Mouse (Mus musculus) Patski (cell line): ENCODE results near the gene Plcd3. TPM values are rescaled to one million over a fixed set of nuclear protein-coding genes. Genes with fewer than 3 reads are reported as not detected.
A peak's percentile ranks its signal among the peaks of the same experiment; 100 is the strongest.

Experiments
- ATAC-seq: fragments of 100-300 bp; one replicate; pipeline ENCODE4 v1.8.0; 2021
- CTCF ChIA-PET: fragments of 350-600 bp; sonication (Branson Sonifier 250); formaldehyde crosslinking; loops from one replicate; lab custom pipeline; 2022; ENCODE audit warnings: inconsistent platforms; lab: Charles Lee
- POLR2A ChIA-PET: fragments of 350-600 bp; sonication (Branson Sonifier 250); formaldehyde crosslinking; loops from one replicate; lab custom pipeline; 2022; ENCODE audit warnings: antibody characterized with exemption, inconsistent platforms; lab: Charles Lee
- DNase-seq: peaks from one replicate; pipeline ENCODE4 v3.0.0-alpha.2; 2011; ENCODE audit warnings: low read depth, low spot score
- H3K27me3 ChIP-seq: fragments of 371-371 bp; one replicate; pipeline ENCODE4 v1.5.1; 2021
- CTCF ChIP-seq: fragments of 100-300 bp; IDR thresholded peaks from one replicate; pipeline ENCODE4 v1.5.1; 2021
- in situ Hi-C: fragments of 300-500 bp; cut with MboI; formaldehyde crosslinking; loops from 3 replicates; pipeline ENCODE4 v1.11.1; 2018; ENCODE audit warnings: low pct_unique_long_range_greater_than_20kb, mixed read lengths
- polyA plus RNA-seq: library from polyadenylated mRNA; unstranded; gene quantifications from one replicate; pipeline ENCODE4 v1.2.3, GENCODE M21; 2021

Gene Plcd3
- polyA plus RNA-seq, 1 experiment from 2014 or later = 56.1 TPM

GRCm38 (mm10) chr11:103102725-103103349 is 1.4 kb upstream of the Plcd3 start:
- ChIA-PET POLR2A (interaction anchor here (0.6 to 8.8 kb wide), 4 partner anchors 12 to 194 kb away, joined by 3 to 86 read pairs (median 10); partner anchors contain the start of gene Hexim1), CTCF (interaction anchor here (0.6 to 6.6 kb wide), 29 partner anchors 9 to 223 kb away, joined by 3 to 68 read pairs (median 5); partner anchors contain the start of genes Hexim1 and Hexim2)
- no peaks in the 10 kb centered on the region for H3K27me3 ChIP-seq
- no peak for TF ChIP-seq CTCF
- in situ Hi-C loops = loop anchor here (10.0 kb wide), 2 partner anchors 52 to 212 kb away; no protein-coding TSS in a partner anchor
- DNase-seq = peak; percentile 94
- ATAC-seq = peak; percentile 90

- no peaks in the 10 kb centered on the region for H3K27me3 ChIP-seq
- peak; percentile 3 for ATAC-seq
- no peak for TF ChIP-seq CTCF
- no peak for DNase-seq
- POLR2A ChIA-PET = interaction anchor here (0.6 to 8.8 kb wide), 6 partner anchors 13 to 439 kb away, joined by 3 to 86 read pairs (median 4); partner anchors contain the start of genes Hexim1 and Hexim2
- CTCF ChIA-PET = interaction anchor here (0.6 to 6.6 kb wide), 24 partner anchors 10 to 224 kb away, joined by 3 to 68 read pairs (median 5); partner anchors contain the start of genes Hexim1 and Hexim2
- in situ Hi-C loops = loop anchor here (10.0 kb wide), 2 partner anchors 53 to 213 kb away; no protein-coding TSS in a partner anchor
Observed at GRCm38 (mm10) chr11:103101866-103102501, 526 bp upstream of the Plcd3 start.

DNA sequence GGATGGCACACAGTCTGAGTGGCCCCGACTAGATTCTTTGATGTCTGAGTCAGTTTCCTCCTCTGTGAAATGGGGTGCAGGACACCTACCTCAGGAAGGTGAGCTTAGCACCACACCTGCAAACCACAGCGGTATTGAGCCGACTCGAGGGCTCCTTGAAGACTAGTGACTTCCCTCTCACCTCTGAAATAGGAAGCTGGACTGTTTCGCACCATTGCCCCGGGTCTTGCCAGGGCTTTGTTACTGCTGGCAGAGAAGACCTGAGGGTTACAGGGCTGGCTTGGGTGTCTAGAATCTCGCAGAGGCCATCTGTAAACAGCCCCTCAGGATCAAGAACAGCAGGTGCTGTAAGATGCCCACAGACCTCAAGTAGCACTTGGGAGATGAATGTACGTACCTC is 1.1 kb downstream of the Plcd3 start:
- H3K27me3 ChIP-seq = no peaks in the 10 kb centered on the region

DNA sequence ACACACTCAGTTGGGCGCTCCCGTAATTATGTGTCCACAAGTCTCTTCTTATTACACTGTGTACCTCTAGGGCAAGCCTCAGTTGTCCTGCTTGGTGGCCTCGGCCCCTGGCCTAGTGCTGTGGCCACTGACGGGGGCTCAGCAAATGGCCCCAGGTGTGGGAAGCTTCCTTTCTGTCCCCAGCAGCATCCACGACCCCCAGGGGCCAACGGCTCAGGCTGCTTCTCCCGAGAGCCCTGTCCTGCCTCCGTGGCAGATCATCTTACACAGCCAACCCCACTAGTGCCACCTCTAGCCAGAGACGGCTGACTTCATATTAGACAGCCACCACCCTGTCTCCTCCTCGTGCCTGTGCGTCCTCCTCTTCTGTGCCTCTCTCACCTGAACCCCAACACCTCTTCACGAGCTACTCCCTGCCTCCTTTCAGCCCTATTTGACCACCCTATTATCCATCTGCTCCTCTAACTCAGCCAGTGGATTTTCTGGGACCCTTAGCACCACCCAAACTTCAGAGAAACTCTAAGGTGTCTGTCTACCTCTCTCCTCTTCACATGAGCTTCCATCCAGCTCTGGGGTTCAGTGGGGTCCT is 2.0 kb downstream of the Plcd3 start:
- no peaks in the 10 kb centered on the region for H3K27me3 ChIP-seq
- ATAC-seq = no peak
- in situ Hi-C loops = no loop called here
- DNase-seq = no peak
- TF ChIP-seq CTCF = no peak
- CTCF ChIA-PET = interaction anchor here (0.7 to 1.1 kb wide), 2 partner anchors 16 to 59 kb away, joined by 3 to 6 read pairs; partner anchors contain the start of gene Hexim1
- POLR2A ChIA-PET = interaction anchor here (8.8 kb wide), 1 partner anchor 16 kb away, joined by 86 read pairs; the partner anchor contains the start of gene Hexim1

More for the DNA sequence above, 1.1 kb downstream of the Plcd3 start:
- ChIA-PET CTCF (interaction anchor here (1.1 to 6.6 kb wide), 3 partner anchors 16 to 59 kb away, joined by 6 to 68 read pairs (median 42); partner anchors contain the start of gene Hexim1), POLR2A (interaction anchor here (2.3 to 8.8 kb wide), 2 partner anchors 15 to 58 kb away, joined by 17 to 86 read pairs; partner anchors contain the start of gene Hexim1)
- no peak for TF ChIP-seq CTCF
- no peak for DNase-seq
- in situ Hi-C loops = loop anchor here (10.0 kb wide), 2 partner anchors 54 to 214 kb away; no protein-coding TSS in a partner anchor
- ATAC-seq = no peak

GRCm38 (mm10) chr11:103098531-103099190 is 2.8 kb downstream of the Plcd3 start:
- no peak for ATAC-seq

DNA sequence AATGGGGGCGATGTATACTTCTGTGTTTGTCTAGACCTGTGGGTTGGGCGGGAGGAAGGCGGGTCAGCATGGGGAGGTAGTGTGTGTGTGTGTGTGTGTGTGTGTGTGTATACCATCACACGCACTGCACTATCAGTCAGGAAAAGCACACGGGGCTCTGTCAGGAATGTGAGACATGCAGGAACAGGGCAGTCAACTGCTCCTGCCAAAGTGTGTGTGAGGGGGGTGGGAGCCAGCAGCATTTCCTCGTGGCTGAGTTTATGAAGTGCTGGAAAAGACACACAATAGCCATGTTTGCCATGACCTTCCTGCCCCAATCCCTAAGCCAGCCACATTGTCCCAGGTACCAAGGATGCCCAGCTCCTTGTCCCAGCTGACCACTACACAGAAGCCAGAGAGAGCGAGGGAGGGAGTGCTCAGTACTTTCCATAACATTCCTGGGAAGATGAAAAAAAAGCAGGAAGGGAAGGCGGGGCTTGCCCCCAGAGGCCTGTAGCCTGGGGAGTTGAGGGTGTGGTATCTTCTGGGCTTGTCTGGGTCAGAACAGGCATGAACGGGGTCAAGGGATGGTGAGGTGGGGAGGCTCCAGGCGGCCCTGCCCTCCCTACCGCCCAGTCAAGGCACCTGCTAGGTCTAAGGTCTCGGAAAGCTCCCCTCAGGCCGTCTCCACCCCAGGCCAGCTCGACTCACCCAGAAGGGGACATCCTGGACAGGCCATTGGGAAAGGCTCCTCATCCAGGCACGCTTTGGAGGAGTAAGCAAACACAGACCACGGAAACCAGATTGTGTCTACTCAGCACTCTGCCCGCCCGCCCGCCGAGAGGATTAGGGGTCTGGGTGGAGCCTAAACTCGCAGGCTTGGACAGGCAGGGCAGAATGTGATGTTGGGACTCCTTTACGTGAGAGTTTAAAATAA is 4.2 kb downstream of the Plcd3 start:
- DNase-seq = no peak
- in situ Hi-C loops = no loop called here
- no peaks in the 10 kb centered on the region for H3K27me3 ChIP-seq
- ATAC-seq = no peak
- POLR2A ChIA-PET = no interaction called here
- TF ChIP-seq CTCF = no peak
- CTCF ChIA-PET = no interaction called here

More at GRCm38 (mm10) chr11:103098531-103099190, 2.8 kb downstream of the Plcd3 start:
- no peak for DNase-seq
- H3K27me3 ChIP-seq = no peaks in the 10 kb centered on the region
- TF ChIP-seq CTCF = no peak
- POLR2A ChIA-PET = interaction anchor here (8.8 kb wide), 1 partner anchor 17 kb away, joined by 86 read pairs; the partner anchor contains the start of gene Hexim1
- CTCF ChIA-PET = no interaction called here
- in situ Hi-C loops = no loop called here

DNA sequence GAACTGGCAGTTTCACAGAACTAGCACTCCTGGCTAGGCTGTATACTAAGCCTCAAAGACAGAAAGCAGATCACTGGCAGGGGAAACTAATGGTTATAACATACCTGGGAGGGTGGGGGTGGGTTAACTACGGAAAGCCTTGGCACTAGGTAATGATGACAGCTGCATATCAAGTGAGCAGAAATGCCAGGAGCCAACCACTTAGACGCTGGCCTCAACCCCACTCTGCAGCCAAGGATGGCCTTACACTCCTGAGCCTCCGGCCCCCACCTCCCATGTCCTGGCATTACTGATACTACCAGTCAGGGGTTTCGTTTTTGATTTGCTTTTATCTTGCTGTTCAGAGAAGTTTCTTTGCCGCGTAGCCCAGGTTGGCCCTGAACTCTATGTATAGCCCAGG is 5.7 kb downstream of the Plcd3 start:
- ATAC-seq = no peak
- no peak for DNase-seq
- ChIA-PET CTCF (no interaction called here), POLR2A (no interaction called here)
- in situ Hi-C loops = no loop called here
- H3K27me3 ChIP-seq = no peaks in the 10 kb centered on the region
- no peak for TF ChIP-seq CTCF

DNA sequence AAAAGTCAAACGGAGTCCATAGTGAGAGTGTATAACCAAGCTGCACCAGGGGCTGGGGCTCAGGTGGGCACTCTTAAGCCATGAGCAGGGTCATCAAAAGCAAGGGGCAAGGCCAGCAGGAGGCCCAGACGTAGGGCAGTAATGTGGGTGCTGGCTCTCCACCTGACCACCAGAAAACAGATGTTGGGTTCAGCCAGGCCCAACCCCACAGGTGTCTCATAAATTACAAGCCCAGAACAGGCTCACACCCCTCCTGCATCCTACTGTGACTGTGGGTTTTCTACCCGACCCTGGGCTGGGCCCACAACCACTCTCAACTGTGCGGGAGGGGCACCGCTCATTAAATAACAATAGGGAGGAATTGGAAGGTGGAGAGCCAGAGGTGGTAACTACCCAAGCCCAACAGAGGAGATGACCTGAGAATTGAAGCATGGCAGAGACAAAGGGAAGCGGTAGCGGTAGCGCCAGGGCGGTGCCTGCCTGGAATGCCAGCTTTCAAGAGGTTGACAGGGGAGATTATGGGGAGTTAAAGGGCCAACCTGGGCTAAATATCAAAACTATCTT is 6.3 kb downstream of the Plcd3 start:
- no peak for ATAC-seq
- TF ChIP-seq CTCF = no peak
- ChIA-PET POLR2A (no interaction called here), CTCF (interaction anchor here (1.8 kb wide), 1 partner anchor 12 kb away, joined by 7 read pairs; no protein-coding TSS in a partner anchor)
- in situ Hi-C loops = no loop called here
- no peaks in the 10 kb centered on the region for H3K27me3 ChIP-seq
- DNase-seq = no peak
